Mouse (Mus musculus): ENCODE measurements at regions not wholly inside any gene's neighbourhood (a gene's known extent, or its start where the extent isn't known, plus 50 kb on each side); places are given as distances from the start of the nearest gene placed in this dataset.
A peak's percentile ranks its signal among the peaks of the same experiment; 100 is the strongest.

GRCm38 (mm10) chr17:60372206-60372605 is 1359.0 kb upstream of the Nudt12 start:
- H3K4me1 ChIP-seq = no peaks in the 10 kb centered on the region
- H3K36me3 ChIP-seq (replicated peaks) = no peaks in the 10 kb centered on the region
- H3K27me3 ChIP-seq (replicated peaks; ENCODE audit: low read depth, poor library complexity, severe bottlenecking) = no peaks in the 10 kb centered on the region
- H3K9me3 ChIP-seq = no peaks in the 10 kb centered on the region
- H3K27ac ChIP-seq (replicated peaks) = no peak overlapping the region
- H3K4me3 ChIP-seq = no peak overlapping the region
- WGBS = 83% methylated on average over 1 of the region's 1 CpGs
- DNase-seq (ENCODE audit: low spot score) = no peak

GRCm38 (mm10) chr17:60355411-60355810 is 1342.2 kb upstream of the Nudt12 start:
- Histone ChIP-seq H3K27ac (replicated peaks) (no peak overlapping the region), H3K4me3 (no peak overlapping the region), H3K36me3 (replicated peaks) (no peaks in the 10 kb centered on the region), H3K27me3 (replicated peaks; ENCODE audit: low read depth, poor library complexity, severe bottlenecking) (no peaks in the 10 kb centered on the region), H3K9me3 (no peaks in the 10 kb centered on the region), H3K4me1 (no peaks in the 10 kb centered on the region)
- DNase-seq (ENCODE audit: low spot score) = no peak
- WGBS = 86% methylated on average over 1 of the region's 1 CpGs

DNA sequence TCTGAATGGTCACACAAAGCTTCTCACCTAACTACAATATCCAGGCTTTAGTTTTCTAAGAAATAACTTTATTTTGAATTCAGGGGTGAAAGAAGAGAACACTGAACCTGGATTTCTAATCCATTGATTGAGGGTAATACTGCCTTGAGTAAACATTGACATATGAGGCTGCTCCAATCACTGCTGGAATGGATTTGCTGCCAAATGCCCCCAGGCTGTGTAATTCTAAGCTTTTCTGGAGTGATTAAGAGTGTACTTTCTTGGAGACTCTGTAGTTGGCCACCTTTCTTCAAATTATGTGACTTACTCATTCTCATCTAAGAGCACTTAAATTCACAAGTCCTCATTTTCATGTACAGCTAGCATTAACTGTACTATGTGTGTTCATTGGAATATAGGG is 1331.5 kb upstream of the Nudt12 start:
- Histone ChIP-seq H3K9me3 (0 out of 2 replicates have a peak, but pooled peaks cover 5% of the 10 kb centered on the region), H3K27ac (replicated peaks) (no peak overlapping the region), H3K36me3 (replicated peaks) (no peaks in the 10 kb centered on the region), H3K4me1 (peaks cover 8% of the 10 kb centered on the region; the same call in 1 of the 2 replicates), H3K27me3 (replicated peaks; ENCODE audit: low read depth, poor library complexity, severe bottlenecking) (no peaks in the 10 kb centered on the region), H3K4me3 (no peak overlapping the region)
- DNase-seq (ENCODE audit: low spot score) = peak; percentile 22

- no peak for DNase-seq (ENCODE audit: low spot score)
Measured at GRCm38 (mm10) chr17:60337680-60338079, 1324.5 kb upstream of the Nudt12 start.

DNA sequence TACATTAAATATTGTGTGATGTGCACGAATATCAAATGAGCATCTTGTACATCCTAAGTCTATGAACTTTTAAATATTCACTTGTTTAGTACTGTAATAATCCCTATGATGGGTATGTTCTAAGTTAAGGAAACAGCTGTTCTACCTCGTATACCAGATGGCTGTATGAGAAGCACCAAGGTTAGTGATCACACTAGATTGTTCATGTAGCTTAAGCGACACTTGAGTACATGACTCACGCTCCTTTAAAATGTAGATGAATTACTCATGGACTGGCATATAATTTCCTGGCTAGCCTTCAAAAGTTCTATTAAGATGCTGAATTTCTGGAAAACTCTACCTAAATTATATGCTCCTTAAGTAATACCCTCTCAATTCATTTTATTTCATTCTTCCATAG is 1307.9 kb upstream of the Nudt12 start:
- H3K27me3 ChIP-seq (replicated peaks; ENCODE audit: low read depth, poor library complexity, severe bottlenecking) = no peaks in the 10 kb centered on the region
- DNase-seq (ENCODE audit: low spot score) = no peak
- 91% methylated on average over 4 of the region's 4 CpGs for WGBS
- no peak overlapping the region for H3K27ac ChIP-seq (replicated peaks)
- H3K9me3 ChIP-seq = no peaks in the 10 kb centered on the region
- no peaks in the 10 kb centered on the region for H3K36me3 ChIP-seq (replicated peaks)
- no peak overlapping the region for H3K4me3 ChIP-seq
- no peaks in the 10 kb centered on the region for H3K4me1 ChIP-seq

More at GRCm38 (mm10) chr17:60337680-60338079, 1324.5 kb upstream of the Nudt12 start:
- no peak overlapping the region for H3K27ac ChIP-seq (replicated peaks)
- H3K27me3 ChIP-seq (replicated peaks; ENCODE audit: low read depth, poor library complexity, severe bottlenecking) = no peaks in the 10 kb centered on the region
- 73% methylated on average over 5 of the region's 5 CpGs for WGBS
- no peaks in the 10 kb centered on the region for H3K36me3 ChIP-seq (replicated peaks)
- 0 out of 2 replicates have a peak, but pooled peaks cover 5% of the 10 kb centered on the region for H3K9me3 ChIP-seq
- no peak overlapping the region for H3K4me3 ChIP-seq
- no peaks in the 10 kb centered on the region for H3K4me1 ChIP-seq
